Mouse (Mus musculus): ENCODE measurements at regions not wholly inside any gene's neighbourhood (a gene's known extent, or its start where the extent isn't known, plus 50 kb on each side); places are given as distances from the start of the nearest gene placed in this dataset.

DNA sequence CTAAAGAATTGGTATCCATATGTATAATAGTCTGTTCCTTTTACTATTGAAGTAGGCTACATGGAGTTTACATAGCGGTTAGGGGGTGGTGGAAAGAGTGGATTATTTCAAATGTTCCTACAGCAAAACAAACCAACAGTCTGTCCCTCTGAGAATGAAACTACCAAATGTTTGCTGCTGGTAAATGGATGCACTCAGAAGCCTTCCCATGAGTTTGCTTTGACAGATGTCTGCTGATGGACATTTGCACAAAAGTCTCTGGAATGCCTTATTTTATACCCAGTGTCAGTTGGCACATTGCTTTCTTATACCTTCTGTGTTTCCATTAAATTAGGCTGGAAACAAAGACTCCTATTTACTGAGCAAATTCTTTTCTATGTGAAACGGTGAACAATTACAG is 1644.1 kb upstream of the Flrt2 start:
- no peaks in the 10 kb centered on the region for H3K4me1 ChIP-seq (ENCODE audit: control insufficient read depth, insufficient read depth, low read length)
- no peaks in the 10 kb centered on the region for H3K79me2 ChIP-seq (ENCODE audit: control insufficient read depth, insufficient read depth, low read length)
- no peaks in the 10 kb centered on the region for H3K36me3 ChIP-seq (ENCODE audit: control insufficient read depth, insufficient read depth, low read length)
- H3K27me3 ChIP-seq (ENCODE audit: control insufficient read depth, insufficient read depth, low read length) = no peaks in the 10 kb centered on the region
- WGBS = 80% methylated on average over 2 of the region's 2 CpGs
- no peak for TF ChIP-seq CTCF (IDR thresholded peaks at IDR 0.05; ENCODE audit: low read depth, low read length)
- TF ChIP-seq POLR2A (IDR thresholded peaks at IDR 0.05; ENCODE audit: extremely low read depth, insufficient read depth, low read length) = no peak
- no peak overlapping the region for H3K27ac ChIP-seq (replicated peaks; ENCODE audit: insufficient read depth, low read depth, low read length)
- H3K4me3 ChIP-seq (ENCODE audit: insufficient read depth, low read depth, low read length) = no peak overlapping the region
- H3K9ac ChIP-seq (ENCODE audit: low read depth, low read length) = no peak overlapping the region
- DNase-seq (ENCODE audit: extremely low read depth, low read depth, low spot score) = no peak

DNA sequence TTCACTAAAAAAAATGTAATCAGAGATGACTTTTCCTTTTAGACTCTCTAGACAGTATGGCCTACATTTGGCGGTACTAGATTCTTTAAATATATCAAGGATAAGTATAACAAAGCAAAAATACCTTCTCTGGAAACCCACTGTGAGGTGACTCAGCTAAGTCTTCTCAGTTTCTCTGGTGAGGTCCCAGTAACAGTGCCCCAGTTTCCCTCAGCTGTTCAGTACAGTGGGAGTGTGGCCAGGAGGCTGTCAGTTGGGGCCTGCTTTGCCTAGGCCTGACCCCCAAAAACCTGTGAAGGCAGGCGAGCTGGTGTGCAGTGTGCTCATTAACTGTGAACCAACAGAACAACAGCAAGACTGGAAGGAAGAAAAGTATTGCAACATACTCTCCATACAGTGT is 1634.3 kb upstream of the Flrt2 start:
- Histone ChIP-seq H3K27ac (replicated peaks; ENCODE audit: insufficient read depth, low read depth, low read length) (no peak overlapping the region), H3K79me2 (ENCODE audit: control insufficient read depth, insufficient read depth, low read length) (no peaks in the 10 kb centered on the region), H3K4me1 (ENCODE audit: control insufficient read depth, insufficient read depth, low read length) (no peaks in the 10 kb centered on the region), H3K36me3 (ENCODE audit: control insufficient read depth, insufficient read depth, low read length) (no peaks in the 10 kb centered on the region), H3K27me3 (ENCODE audit: control insufficient read depth, insufficient read depth, low read length) (no peaks in the 10 kb centered on the region), H3K4me3 (ENCODE audit: insufficient read depth, low read depth, low read length) (no peak overlapping the region), H3K9ac (ENCODE audit: low read depth, low read length) (no peak overlapping the region)
- DNase-seq (ENCODE audit: extremely low read depth, low read depth, low spot score) = no peak
- 76% methylated on average over 2 of the region's 2 CpGs for WGBS
- TF ChIP-seq CTCF (IDR thresholded peaks at IDR 0.05; ENCODE audit: low read depth, low read length) (no peak), POLR2A (IDR thresholded peaks at IDR 0.05; ENCODE audit: extremely low read depth, insufficient read depth, low read length) (no peak)

DNA sequence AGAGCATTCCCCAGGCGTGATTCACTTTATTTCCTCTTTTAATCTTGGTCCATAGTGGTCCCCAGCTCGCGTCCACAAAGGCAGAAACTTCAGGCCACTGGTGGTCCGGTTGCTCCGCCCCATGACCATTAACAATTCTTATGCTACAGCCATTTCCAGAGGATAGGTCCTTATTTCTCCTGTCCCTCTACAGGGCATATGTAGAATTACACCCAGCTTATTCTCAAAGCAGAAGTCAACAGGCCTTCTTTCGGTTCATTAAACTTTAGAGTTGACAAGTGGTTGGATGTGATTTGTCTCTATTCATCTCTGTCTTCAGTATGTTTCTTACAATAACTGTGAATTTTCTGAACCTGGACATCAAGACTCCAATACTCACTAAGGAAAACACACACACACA is 1632.4 kb upstream of the Flrt2 start:
- 83% methylated on average over 6 of the region's 6 CpGs for WGBS
- Histone ChIP-seq H3K9ac (ENCODE audit: low read depth, low read length) (no peak overlapping the region), H3K79me2 (ENCODE audit: control insufficient read depth, insufficient read depth, low read length) (no peaks in the 10 kb centered on the region), H3K4me1 (ENCODE audit: control insufficient read depth, insufficient read depth, low read length) (no peaks in the 10 kb centered on the region), H3K27me3 (ENCODE audit: control insufficient read depth, insufficient read depth, low read length) (no peaks in the 10 kb centered on the region), H3K36me3 (ENCODE audit: control insufficient read depth, insufficient read depth, low read length) (no peaks in the 10 kb centered on the region), H3K27ac (replicated peaks; ENCODE audit: insufficient read depth, low read depth, low read length) (no peak overlapping the region), H3K4me3 (ENCODE audit: insufficient read depth, low read depth, low read length) (no peak overlapping the region)
- TF ChIP-seq POLR2A (IDR thresholded peaks at IDR 0.05; ENCODE audit: extremely low read depth, insufficient read depth, low read length) (no peak), CTCF (IDR thresholded peaks at IDR 0.05; ENCODE audit: low read depth, low read length) (no peak)
- DNase-seq (ENCODE audit: extremely low read depth, low read depth, low spot score) = no peak

DNA sequence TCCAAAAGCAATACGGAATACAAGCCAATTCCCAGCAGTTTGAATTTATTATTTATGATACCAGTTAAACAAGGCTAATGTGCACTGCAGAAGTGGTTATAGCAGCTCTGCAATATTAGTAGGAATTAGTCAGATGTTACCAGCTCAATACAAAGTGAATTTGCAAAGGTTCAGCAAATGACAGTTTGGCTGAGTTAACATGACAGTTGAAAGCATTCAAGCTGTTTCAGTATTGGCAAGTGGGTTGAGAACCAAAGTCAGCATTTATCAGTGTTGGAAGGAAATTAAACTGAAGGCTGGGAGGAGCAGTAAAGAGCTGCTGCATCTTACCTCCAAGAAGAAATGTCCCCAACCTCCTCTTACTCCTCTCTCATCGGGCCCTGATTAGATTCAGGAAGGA is 1631.7 kb upstream of the Flrt2 start:
- no peaks in the 10 kb centered on the region for H3K4me1 ChIP-seq (ENCODE audit: control insufficient read depth, insufficient read depth, low read length)
- no peaks in the 10 kb centered on the region for H3K36me3 ChIP-seq (ENCODE audit: control insufficient read depth, insufficient read depth, low read length)
- H3K27me3 ChIP-seq (ENCODE audit: control insufficient read depth, insufficient read depth, low read length) = no peaks in the 10 kb centered on the region
- 80% methylated on average over 2 of the region's 2 CpGs for WGBS
- no peak overlapping the region for H3K4me3 ChIP-seq (ENCODE audit: insufficient read depth, low read depth, low read length)
- no peak for TF ChIP-seq POLR2A (IDR thresholded peaks at IDR 0.05; ENCODE audit: extremely low read depth, insufficient read depth, low read length)
- no peak for TF ChIP-seq CTCF (IDR thresholded peaks at IDR 0.05; ENCODE audit: low read depth, low read length)
- no peak overlapping the region for H3K27ac ChIP-seq (replicated peaks; ENCODE audit: insufficient read depth, low read depth, low read length)
- H3K9ac ChIP-seq (ENCODE audit: low read depth, low read length) = no peak overlapping the region
- DNase-seq (ENCODE audit: extremely low read depth, low read depth, low spot score) = no peak
- H3K79me2 ChIP-seq (ENCODE audit: control insufficient read depth, insufficient read depth, low read length) = no peaks in the 10 kb centered on the region

DNA sequence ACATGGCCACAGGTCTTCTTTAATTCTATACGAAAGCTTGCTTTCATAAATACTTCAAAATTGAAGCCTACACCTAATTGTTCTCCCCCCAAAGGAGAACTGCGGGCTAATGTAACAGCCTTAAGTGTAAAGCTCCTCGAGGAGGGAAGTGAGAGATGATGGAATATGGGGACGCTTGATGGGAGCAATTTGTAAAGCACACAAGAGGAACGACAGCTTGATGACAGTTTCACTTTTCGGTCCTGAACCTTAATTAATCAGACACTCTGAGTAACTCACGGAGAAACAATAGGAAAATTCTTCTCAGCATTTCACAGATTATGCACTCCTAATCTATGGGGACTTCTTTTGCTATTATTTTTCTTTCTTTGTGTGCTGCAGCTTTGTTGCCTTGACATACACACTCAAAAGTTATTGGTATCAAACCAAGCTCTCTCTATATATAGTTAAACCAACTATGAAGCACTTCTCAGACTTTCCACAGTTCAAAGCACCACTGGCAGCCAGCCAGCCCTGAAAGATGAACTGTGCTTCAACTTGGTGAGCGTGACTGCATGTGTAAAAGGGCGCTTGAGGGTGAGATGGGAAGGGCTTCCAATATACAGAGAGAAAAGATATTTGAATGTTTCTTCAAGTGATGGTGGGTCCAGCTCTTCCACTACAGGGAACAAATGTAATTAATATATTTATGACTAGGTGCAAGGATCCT is 1625.4 kb upstream of the Flrt2 start:
- Histone ChIP-seq H3K9ac (ENCODE audit: low read depth, low read length) (no peak overlapping the region), H3K36me3 (ENCODE audit: control insufficient read depth, insufficient read depth, low read length) (no peaks in the 10 kb centered on the region), H3K79me2 (ENCODE audit: control insufficient read depth, insufficient read depth, low read length) (no peaks in the 10 kb centered on the region), H3K4me3 (ENCODE audit: insufficient read depth, low read depth, low read length) (no peak overlapping the region), H3K27ac (replicated peaks; ENCODE audit: insufficient read depth, low read depth, low read length) (no peak overlapping the region), H3K27me3 (ENCODE audit: control insufficient read depth, insufficient read depth, low read length) (no peaks in the 10 kb centered on the region), H3K4me1 (ENCODE audit: control insufficient read depth, insufficient read depth, low read length) (no peaks in the 10 kb centered on the region)
- DNase-seq (ENCODE audit: extremely low read depth, low read depth, low spot score) = no peak
- TF ChIP-seq POLR2A (IDR thresholded peaks at IDR 0.05; ENCODE audit: extremely low read depth, insufficient read depth, low read length) = no peak
- no peak for TF ChIP-seq CTCF (IDR thresholded peaks at IDR 0.05; ENCODE audit: low read depth, low read length)
- 72% methylated on average over 9 of the region's 9 CpGs for WGBS

DNA sequence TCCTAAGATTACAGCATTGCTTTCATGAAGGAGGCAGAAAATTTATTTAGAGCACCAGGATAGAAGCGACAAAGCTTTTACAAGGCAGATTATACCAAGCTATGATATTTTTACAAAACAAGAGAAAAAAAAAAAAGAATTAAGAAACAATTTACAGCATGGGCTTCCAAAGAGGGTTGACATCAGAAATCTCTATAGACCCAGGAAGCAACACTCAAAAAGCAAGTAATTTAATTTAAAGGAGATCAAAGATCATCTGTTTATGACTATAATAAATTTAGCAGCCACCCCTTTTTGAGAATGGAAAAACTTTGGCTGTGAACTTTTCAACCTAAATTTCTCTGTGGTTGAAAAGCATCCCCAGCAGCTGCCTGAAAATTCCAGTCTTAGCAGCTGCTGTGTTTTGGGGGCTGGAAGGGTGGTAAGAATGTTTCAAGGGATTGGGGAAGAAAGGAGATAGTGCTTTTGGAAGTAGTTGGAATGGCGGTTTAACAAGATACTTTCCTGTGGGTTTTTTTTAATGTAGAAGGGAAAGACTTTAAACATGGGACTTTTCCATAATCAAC is 1621.0 kb upstream of the Flrt2 start:
- no peak for DNase-seq (ENCODE audit: extremely low read depth, low read depth, low spot score)
- H3K27me3 ChIP-seq (ENCODE audit: control insufficient read depth, insufficient read depth, low read length) = no peaks in the 10 kb centered on the region
- H3K79me2 ChIP-seq (ENCODE audit: control insufficient read depth, insufficient read depth, low read length) = no peaks in the 10 kb centered on the region
- WGBS = 90% methylated on average over 2 of the region's 2 CpGs
- no peak overlapping the region for H3K9ac ChIP-seq (ENCODE audit: low read depth, low read length)
- H3K27ac ChIP-seq (replicated peaks; ENCODE audit: insufficient read depth, low read depth, low read length) = no peak overlapping the region
- TF ChIP-seq POLR2A (IDR thresholded peaks at IDR 0.05; ENCODE audit: extremely low read depth, insufficient read depth, low read length) (no peak), CTCF (IDR thresholded peaks at IDR 0.05; ENCODE audit: low read depth, low read length) (no peak)
- no peak overlapping the region for H3K4me3 ChIP-seq (ENCODE audit: insufficient read depth, low read depth, low read length)
- H3K4me1 ChIP-seq (ENCODE audit: control insufficient read depth, insufficient read depth, low read length) = no peaks in the 10 kb centered on the region
- no peaks in the 10 kb centered on the region for H3K36me3 ChIP-seq (ENCODE audit: control insufficient read depth, insufficient read depth, low read length)
